Mouse (Mus musculus) right cerebral cortex, adult 18-20 months (tissue): ENCODE data around the gene Sesn2.
"Not testable (repeated sequence)": the region's sequence is repeated elsewhere in the genome, so short reads cannot be mapped to it uniquely, and the experiment has no call there.

ENCODE experiments used
- DNase-seq: peaks from one replicate; pipeline ENCODE4 v3.0.0; 2022; ENCODE audit warnings: mixed read lengths

Gene Sesn2

GRCm38 (mm10) chr4:132513395-132514273 is 3.3 kb upstream of the Sesn2 start:
- no peak for DNase-seq

- DNase-seq: no peak
These were observed 1.8 kb upstream of the Sesn2 start for GRCm38 (mm10) chr4:132512080-132512479.

GRCm38 (mm10) chr4:132509621-132510296 is 542 bp downstream of the Sesn2 start:
- peak; percentile 63 for DNase-seq

GRCm38 (mm10) chr4:132507210-132507609 is 3.1 kb downstream of the Sesn2 start:
- DNase-seq: no peak

GRCm38 (mm10) chr4:132506250-132506649 is 4.1 kb downstream of the Sesn2 start:
- no peak for DNase-seq

- no peak for DNase-seq
These were observed 4.5 kb downstream of the Sesn2 start for GRCm38 (mm10) chr4:132505800-132506199.

GRCm38 (mm10) chr4:132505034-132505738 is 5.1 kb downstream of the Sesn2 start:
- DNase-seq: no peak

- DNase-seq: no peak
These were observed 7.0 kb downstream of the Sesn2 start for GRCm38 (mm10) chr4:132503344-132503743.

- DNase-seq: no peak
These were observed 8.7 kb downstream of the Sesn2 start for GRCm38 (mm10) chr4:132501639-132502038.

GRCm38 (mm10) chr4:132494271-132494918 is 15.9 kb downstream of the Sesn2 start:
- no peak for DNase-seq

- DNase-seq: no peak
These were observed 17.9 kb downstream of the Sesn2 start for GRCm38 (mm10) chr4:132492178-132493060.

- DNase-seq: no peak
These were observed 18.6 kb downstream of the Sesn2 start for GRCm38 (mm10) chr4:132491748-132492147.

GRCm38 (mm10) chr4:132491057-132491456 is 19.2 kb downstream of the Sesn2 start:
- DNase-seq: no peak

- no peak for DNase-seq
These were observed 19.9 kb downstream of the Sesn2 start for GRCm38 (mm10) chr4:132490273-132491010.

GRCm38 (mm10) chr4:132488976-132489375 is 21.3 kb downstream of the Sesn2 start:
- DNase-seq: no peak

- no peak for DNase-seq
These were observed 21.8 kb downstream of the Sesn2 start for GRCm38 (mm10) chr4:132488521-132488920.

GRCm38 (mm10) chr4:132484820-132485219 is 25.5 kb downstream of the Sesn2 start:
- no peak for DNase-seq

- no peak for DNase-seq
These were observed 26.1 kb downstream of the Sesn2 start for GRCm38 (mm10) chr4:132484231-132484630.

- no peak for DNase-seq
These were observed 27.2 kb downstream of the Sesn2 start for GRCm38 (mm10) chr4:132482956-132483608.

GRCm38 (mm10) chr4:132482104-132482503 is 28.2 kb downstream of the Sesn2 start:
- not testable (repeated sequence) for DNase-seq

- DNase-seq: no peak
These were observed 32.5 kb downstream of the Sesn2 start for GRCm38 (mm10) chr4:132477833-132478232.
